ENCODE assay signal across 8 mouse cellular contexts in the genomic region with DNA sequence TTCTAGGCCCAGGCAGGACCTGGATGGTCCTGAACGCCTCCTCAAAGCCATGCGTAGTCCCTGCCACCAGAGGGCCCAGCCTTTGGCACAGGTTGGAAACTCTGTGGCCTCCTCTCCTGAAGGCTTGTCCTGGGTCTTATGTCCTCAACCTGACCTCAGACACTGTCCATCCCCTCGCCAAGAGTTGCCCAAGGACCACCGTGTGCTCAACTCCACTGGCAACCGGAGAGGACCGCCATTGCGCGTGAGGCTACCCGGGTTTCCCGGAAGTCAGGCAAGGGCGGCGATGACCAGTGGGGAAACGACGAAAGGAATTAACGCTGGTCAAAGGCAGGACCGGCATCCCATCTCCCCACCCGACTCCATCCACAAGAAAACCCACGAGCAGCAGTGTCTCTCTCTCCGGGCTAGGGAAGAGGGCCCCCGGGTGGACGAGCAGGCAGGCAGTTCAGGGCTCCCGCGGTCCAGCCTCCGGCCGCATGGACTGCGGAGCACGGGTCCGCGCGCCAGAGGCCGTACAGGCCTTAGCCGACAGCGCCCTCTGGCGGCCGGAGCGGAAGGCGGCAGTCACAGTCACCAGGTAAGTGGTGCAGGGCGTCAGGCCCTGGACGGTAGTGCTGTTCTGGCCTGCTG. TPM values are rescaled to one million over a fixed set of nuclear protein-coding genes. Genes with fewer than 3 reads are reported as not detected.
DNase-seq lines count a peak whose midpoint lies in the region; ATAC-seq and TF ChIP-seq lines count a peak whose summit lies in the region.

No protein-coding gene starts in this region.

- peak; percentile 75 for DNase-seq in T-cell, adult 2 months (ENCODE audit: low spot score)
- DNase-seq in cerebellum, postnatal 4 days (ENCODE audit: low spot score in 2 of 2), result peak; percentile 93 to 95
- DNase-seq in gastrocnemius, adult 8-10 months (ENCODE audit: low spot score in 2 of 2), result peak; percentile 86 to 91
- peak; percentile 61 for DNase-seq in hindlimb bud, embryonic 11.5 days (ENCODE audit: extremely low spot score, low read depth, low spot score)
- DNase-seq in left cerebral cortex, adult 2 months (ENCODE audit: extremely low spot score in 1 of 2, low spot score in 2 of 2), result peak; percentile 89 to 93
- DNase-seq in right cerebral cortex, adult 18-20 months, result peak; percentile 86
- peak; percentile 75 for DNase-seq in urinary bladder, postnatal 10 days (ENCODE audit: low spot score)

- peak; percentile 93 for TF ChIP-seq CTCF in left cerebral cortex, adult 2 months (IDR thresholded peaks at IDR 0.05)

- ATAC-seq in megakaryocyte, adult 5-6 weeks (ENCODE audit: poor library complexity, severe bottlenecking), result peak; percentile 93

- intact Hi-C loops in left cerebral cortex, adult 2 months (cut with DNase I), result loop anchor here (1.0 kb wide), 1 partner anchor 49 kb away; no protein-coding TSS in a partner anchor

- peak overlapping the region; percentile 80 for H3K27ac ChIP-seq in left cerebral cortex, adult 2 months

- H3K4me3 ChIP-seq in left cerebral cortex, adult 2 months, result peak overlapping the region; percentile 61

RNA-seq across cellular contexts. Expression of gene Vwa1, which starts 4.5 kb away (rescaled TPM):
- 1 to 10 TPM; 4.0 to 8.9 (median 6.2) TPM for total RNA-seq in gastrocnemius, adult 8-10 months (2022)
- 10 to 100 TPM; 13.6 to 15.9 TPM for total RNA-seq in left cerebral cortex, adult 2 months (2021)
- not detected in 2 replicates for total RNA-seq in megakaryocyte, adult 5-6 weeks (2015)
- total RNA-seq in megakaryocyte, adult 5-6 weeks (2017), result 0.20 TPM in 1 of 2 replicates, not detected in the other

RNA-seq across cellular contexts. Expression of gene Atad3a, which starts 9.1 kb away (rescaled TPM):
- 10 to 100 TPM; 23.8 to 25.1 (median 23.9) TPM for total RNA-seq in gastrocnemius, adult 8-10 months (2022)
- total RNA-seq in left cerebral cortex, adult 2 months (2021), result 10 to 100 TPM; 53.0 to 58.8 TPM
- total RNA-seq in megakaryocyte, adult 5-6 weeks (2015), result 13.5 and 14.1 TPM in 2 replicates
- 17.8 and 22.9 TPM in 2 replicates for total RNA-seq in megakaryocyte, adult 5-6 weeks (2017)

RNA-seq across cellular contexts. Expression of gene Tmem88b, which starts 15.7 kb away (rescaled TPM):
- under 1 TPM; 0.21 to 0.72 (median 0.31) TPM for total RNA-seq in gastrocnemius, adult 8-10 months (2022)
- total RNA-seq in left cerebral cortex, adult 2 months (2021), result 10 to 100 TPM; 16.4 to 16.8 TPM
- total RNA-seq in megakaryocyte, adult 5-6 weeks (2015), result 0.07 TPM in 1 of 2 replicates, not detected in the other
- not detected in 2 replicates for total RNA-seq in megakaryocyte, adult 5-6 weeks (2017)

RNA-seq across cellular contexts. Expression of gene Ankrd65, which starts 20.2 kb away (rescaled TPM):
- total RNA-seq in gastrocnemius, adult 8-10 months (2022), result not detected
- total RNA-seq in left cerebral cortex, adult 2 months (2021), result under 1 TPM in 1 of 2 experiments, not detected in 1; 0.29 TPM
- total RNA-seq in megakaryocyte, adult 5-6 weeks (2015), result not detected in 2 replicates
- not detected in 2 replicates for total RNA-seq in megakaryocyte, adult 5-6 weeks (2017)

RNA-seq across cellular contexts. Expression of gene Mrpl20, which starts 32.7 kb away (rescaled TPM):
- total RNA-seq in gastrocnemius, adult 8-10 months (2022), result 10 to 100 TPM; 46.2 to 50.5 (median 47.7) TPM
- 10 to 100 TPM; 82.7 to 84.8 TPM for total RNA-seq in left cerebral cortex, adult 2 months (2021)
- total RNA-seq in megakaryocyte, adult 5-6 weeks (2015), result 131 and 139 TPM in 2 replicates
- 49.5 and 50.2 TPM in 2 replicates for total RNA-seq in megakaryocyte, adult 5-6 weeks (2017)

Comparison
In these comparisons a context has a peak if more than half of its experiments do, and no peak if none do; other contexts are left out.
1. Peak in every context shown above with its lines: DNase-seq, ATAC-seq, H3K4me3 ChIP-seq and H3K27ac ChIP-seq.
2. RNA of gene Vwa1, which starts 4.5 kb away (total RNA-seq): 13.6 to 15.9 TPM in left cerebral cortex, adult 2 months and 4.0 to 8.9 TPM in gastrocnemius, adult 8-10 months; 0.20 TPM in megakaryocyte, adult 5-6 weeks; every median in the first group is over 4 times any median in the second.
3. RNA of gene Tmem88b, which starts 15.7 kb away (total RNA-seq): 16.4 to 16.8 TPM in left cerebral cortex, adult 2 months; 0.21 to 0.72 TPM in gastrocnemius, adult 8-10 months and 0.07 TPM in megakaryocyte, adult 5-6 weeks; every median in the first group is over 10 times any median in the second.